Mouse (Mus musculus): ENCODE results near the gene Pdzd3. TPM values are rescaled to one million over a fixed set of nuclear protein-coding genes. Genes with fewer than 3 reads are reported as not detected.

Gene Pdzd3
- polyA plus RNA-seq, 1 experiment, result 0.02 TPM

- Histone ChIP-seq H3K79me2 (ENCODE audit: control insufficient read depth, insufficient read depth) (peaks cover 35% of the 10 kb centered on the region), H3K4me3 (no peak overlapping the region), H3K4me2 (ENCODE audit: low read depth) (no peak overlapping the region), H3K27me3 (ENCODE audit: control insufficient read depth, insufficient read depth, insufficient read length) (no peaks in the 10 kb centered on the region), H3K36me3 (ENCODE audit: control insufficient read depth, insufficient read depth) (peaks cover 18% of the 10 kb centered on the region), H3ac (ENCODE audit: control insufficient read depth, insufficient read length) (no peak overlapping the region)
- TF ChIP-seq REST (IDR thresholded peaks at IDR 0.05; ENCODE audit: insufficient read depth, insufficient read length) (no peak), POLR2A (IDR thresholded peaks at IDR 0.05; ENCODE audit: insufficient read length, low read depth) (no peak), MAX (IDR thresholded peaks at IDR 0.05; ENCODE audit: low read depth) (no peak), TCF3 (IDR thresholded peaks at IDR 0.05; ENCODE audit: insufficient read length, low read depth) (no peak)
Measured at GRCm38 (mm10) chr9:44199166-44199565, 52.1 kb downstream of the Pdzd3 start.

Other genes starting within 250 kb of the Pdzd3 start
- not detected for gene Thy1, start 208.1 kb downstream of the Pdzd3 start, polyA plus RNA-seq (2012; fragmentation: generic; extraction: Trizol)
- 17.0 TPM for gene Usp2, start 184.4 kb downstream of the Pdzd3 start, polyA plus RNA-seq (2012; fragmentation: generic; extraction: Trizol)
- gene Mfrp, start 149.7 kb downstream of the Pdzd3 start, polyA plus RNA-seq (2012; fragmentation: generic; extraction: Trizol), result 0.01 TPM
- gene C1qtnf5, start 144.2 kb downstream of the Pdzd3 start, polyA plus RNA-seq (2012; fragmentation: generic; extraction: Trizol), result 0.61 TPM
- gene Gm49380, start 138.0 kb downstream of the Pdzd3 start, polyA plus RNA-seq (2012; fragmentation: generic; extraction: Trizol), result 0.02 TPM
- 29.5 TPM for gene Rnf26, start 138.0 kb downstream of the Pdzd3 start, polyA plus RNA-seq (2012; fragmentation: generic; extraction: Trizol)
- 2.1 TPM for gene Mcam, start 117.0 kb downstream of the Pdzd3 start, polyA plus RNA-seq (2012; fragmentation: generic; extraction: Trizol)
- 4.5 TPM for gene Cbl, start 17.4 kb downstream of the Pdzd3 start, polyA plus RNA-seq (2012; fragmentation: generic; extraction: Trizol)
- gene Ccdc153, start 10.8 kb downstream of the Pdzd3 start, polyA plus RNA-seq (2012; fragmentation: generic; extraction: Trizol), result not detected
- gene Nlrx1, start 17.1 kb upstream of the Pdzd3 start, polyA plus RNA-seq (2012; fragmentation: generic; extraction: Trizol), result 7.2 TPM
- 0.10 TPM for gene Abcg4, start 37.1 kb upstream of the Pdzd3 start, polyA plus RNA-seq (2012; fragmentation: generic; extraction: Trizol)
- 6.5 TPM for gene Hinfp, start 54.2 kb upstream of the Pdzd3 start, polyA plus RNA-seq (2012; fragmentation: generic; extraction: Trizol)
- 18.1 TPM for gene C2cd2l, start 68.8 kb upstream of the Pdzd3 start, polyA plus RNA-seq (2012; fragmentation: generic; extraction: Trizol)
- gene Dpagt1, start 74.5 kb upstream of the Pdzd3 start, polyA plus RNA-seq (2012; fragmentation: generic; extraction: Trizol), result 26.3 TPM
- gene H2afx, start 83.2 kb upstream of the Pdzd3 start, polyA plus RNA-seq (2012; fragmentation: generic; extraction: Trizol), result 123 TPM
- gene Hmbs, start 92.8 kb upstream of the Pdzd3 start, polyA plus RNA-seq (2012; fragmentation: generic; extraction: Trizol), result 31.5 TPM
- gene Vps11, start 110.2 kb upstream of the Pdzd3 start, polyA plus RNA-seq (2012; fragmentation: generic; extraction: Trizol), result 26.4 TPM
- gene Hyou1, start 128.0 kb upstream of the Pdzd3 start, polyA plus RNA-seq (2012; fragmentation: generic; extraction: Trizol), result 45.9 TPM
- 20.8 TPM for gene Slc37a4, start 145.4 kb upstream of the Pdzd3 start, polyA plus RNA-seq (2012; fragmentation: generic; extraction: Trizol)
- 1,955 TPM for gene Rps25, start 155.7 kb upstream of the Pdzd3 start, polyA plus RNA-seq (2012; fragmentation: generic; extraction: Trizol)
- 119 TPM for gene Trappc4, start 156.1 kb upstream of the Pdzd3 start, polyA plus RNA-seq (2012; fragmentation: generic; extraction: Trizol)
- 15.6 TPM for gene Ccdc84, start 167.1 kb upstream of the Pdzd3 start, polyA plus RNA-seq (2012; fragmentation: generic; extraction: Trizol)
- not detected for gene Foxr1, start 189.7 kb upstream of the Pdzd3 start, polyA plus RNA-seq (2012; fragmentation: generic; extraction: Trizol)
- not detected for gene Upk2, start 203.5 kb upstream of the Pdzd3 start, polyA plus RNA-seq (2012; fragmentation: generic; extraction: Trizol)
- 35.4 TPM for gene Bcl9l, start 231.4 kb upstream of the Pdzd3 start, polyA plus RNA-seq (2012; fragmentation: generic; extraction: Trizol)

Data from myocyte (in vitro differentiated cells).